Comparison of ENCODE assay signal across 23 mouse cellular contexts in the genomic region with DNA sequence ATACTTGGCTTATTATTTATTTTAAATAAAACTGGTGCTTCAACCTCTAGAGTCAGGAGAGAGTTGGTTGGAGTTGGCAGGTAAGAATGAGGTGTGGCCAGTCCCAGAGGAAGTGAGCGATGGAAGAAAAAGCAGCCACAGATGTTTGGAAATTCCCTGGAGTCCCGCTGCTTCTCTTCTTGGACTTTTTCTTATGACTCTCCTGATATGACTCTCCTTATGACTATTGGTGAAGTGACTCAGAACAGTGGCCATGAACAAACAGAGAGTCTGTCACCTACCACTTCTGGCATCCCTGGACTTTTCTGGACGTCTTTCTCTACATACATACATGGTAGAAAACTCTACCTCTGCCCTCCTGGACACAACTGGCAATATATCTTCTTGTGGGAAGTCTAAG.
"Had no signal": no experiment of that assay in that cellular context is flagged by ENCODE, and none has a peak within 500 bp of the region (broad histone marks: within the 10 kb centered on the region; RNA-seq: fewer than 3 reads in every experiment).

No protein-coding gene starts in this region.

- H3K4me3 ChIP-seq: heart, adult 2 months; heart, embryonic 13.5 days; heart, embryonic 15.5 days; hindbrain, embryonic 13.5 days; hindbrain, embryonic 15.5 days; kidney, embryonic 15.5 days; layer of hippocampus, adult 2 months; left cerebral cortex, adult 2 months; limb, embryonic 13.5 days; limb, embryonic 15.5 days; liver, embryonic 12.5 days had no signal

- DNase-seq: gastrocnemius, postnatal 14 days; gastrocnemius, postnatal 36 days; heart, postnatal 14 days; heart, postnatal 36 days; kidney, adult 11 months; kidney, adult 2 months; kidney, adult 9 months; kidney, postnatal 25 days; kidney, postnatal 4 days; left cerebral cortex, postnatal 4 days had no signal

- H3K4me1 ChIP-seq: heart, embryonic 13.5 days; heart, embryonic 15.5 days; hindbrain, embryonic 13.5 days; hindbrain, embryonic 15.5 days; kidney, embryonic 15.5 days; limb, embryonic 13.5 days; limb, embryonic 15.5 days had no signal

- H3K36me3 ChIP-seq: heart, embryonic 13.5 days; heart, embryonic 15.5 days; hindbrain, embryonic 13.5 days; hindbrain, embryonic 15.5 days; kidney, embryonic 15.5 days; limb, embryonic 13.5 days; limb, embryonic 15.5 days; liver, embryonic 12.5 days had no signal

- H3K27me3 ChIP-seq: heart, embryonic 13.5 days; heart, embryonic 15.5 days; hindbrain, embryonic 13.5 days; hindbrain, embryonic 15.5 days; kidney, embryonic 15.5 days; limb, embryonic 13.5 days; limb, embryonic 15.5 days; liver, embryonic 12.5 days had no signal

- H3K27ac ChIP-seq: heart, adult 2 months; heart, embryonic 13.5 days; heart, embryonic 15.5 days; hindbrain, embryonic 13.5 days; hindbrain, embryonic 15.5 days; kidney, embryonic 15.5 days; kidney, postnatal 0 days; layer of hippocampus, adult 2 months; left cerebral cortex, adult 2 months; limb, embryonic 13.5 days; limb, embryonic 15.5 days; liver, embryonic 12.5 days; liver, embryonic 14.5 days had no signal
